Comparison of ENCODE assay signal across 13 mouse cellular contexts in genomic region chr4:127371546-127371945, GRCm38 (mm10). TPM values are rescaled to one million over a fixed set of nuclear protein-coding genes. Genes with fewer than 3 reads are reported as not detected.
A peak's percentile ranks its signal among the peaks of the same experiment; 100 is the strongest.
DNase-seq lines count a peak whose midpoint lies in the region; ATAC-seq lines count a peak whose summit lies in the region.
"Had no signal": no experiment of that assay in that cellular context is flagged by ENCODE, and none has a peak within 500 bp of the region (broad histone marks: within the 10 kb centered on the region; RNA-seq: fewer than 3 reads in every experiment).

No protein-coding gene starts in this region.

- peak; percentile 46 for DNase-seq in gastrocnemius, postnatal 25 days
- no peak for DNase-seq in gastrocnemius, adult 8-10 months (ENCODE audit: low spot score in 2 of 2)
- peak; percentile 40 for DNase-seq in adrenal gland, postnatal 10 days
- DNase-seq in heart, postnatal 10 days = peak; percentile 68 to 69
- DNase-seq in skeletal muscle tissue, adult 2 months (ENCODE audit: low read depth, low spot score) = peak; percentile 32
- DNase-seq in spleen, postnatal 14 days (ENCODE audit: low spot score in 2 of 2) = no peak
- DNase-seq in embryo, embryonic 10 days (ENCODE audit: low spot score) = no peak
- DNase-seq: kidney, postnatal 10 days; thymus, postnatal 36 days had no signal

- intact Hi-C loops in heart, postnatal 10 days (cut with DNase I) = loop anchor here (10.0 kb wide), 1 partner anchor 1173 kb away; no protein-coding TSS in a partner anchor

- no peak for ATAC-seq in megakaryocyte progenitor cell, adult 5-6 weeks (replicated peaks; ENCODE audit: poor library complexity)
- ATAC-seq: forebrain, embryonic 14.5 days had no signal

RNA-seq across cellular contexts. Expression of gene Gjb5, which starts 13.6 kb away (rescaled TPM):
- under 1 TPM in 1 of 2 experiments, not detected in 1; 0.16 TPM for total RNA-seq in gastrocnemius, postnatal 25 days (2021)
- total RNA-seq in gastrocnemius, adult 8-10 months (2022) = not detected
- under 1 TPM; 0.75 to 0.82 TPM for total RNA-seq in adrenal gland, postnatal 10 days (2021)
- under 1 TPM; 0.53 to 0.55 TPM for total RNA-seq in heart, postnatal 10 days (2021)
- not detected in 2 replicates for total RNA-seq in megakaryocyte progenitor cell, adult 5-6 weeks (2015)
- not detected in 2 replicates for total RNA-seq in megakaryocyte progenitor cell, adult 5-6 weeks (2017)
- total RNA-seq: hematopoietic stem cell, adult 5-6 weeks; left cerebral cortex, postnatal 10 days had no signal

RNA-seq across cellular contexts. Expression of gene Gjb4, which starts 17.7 kb away (rescaled TPM):
- total RNA-seq in gastrocnemius, postnatal 25 days (2021) = not detected
- total RNA-seq in gastrocnemius, adult 8-10 months (2022) = not detected
- not detected for total RNA-seq in adrenal gland, postnatal 10 days (2021)
- total RNA-seq in heart, postnatal 10 days (2021) = not detected
- total RNA-seq in megakaryocyte progenitor cell, adult 5-6 weeks (2015) = not detected in 2 replicates
- not detected in 2 replicates for total RNA-seq in megakaryocyte progenitor cell, adult 5-6 weeks (2017)
- total RNA-seq: hematopoietic stem cell, adult 5-6 weeks; left cerebral cortex, postnatal 10 days had no signal

RNA-seq across cellular contexts. Expression of gene Gjb3, which starts 40.9 kb away (rescaled TPM):
- total RNA-seq in gastrocnemius, postnatal 25 days (2021) = not detected
- not detected for total RNA-seq in gastrocnemius, adult 8-10 months (2022)
- under 1 TPM; 0.27 to 0.42 TPM for total RNA-seq in adrenal gland, postnatal 10 days (2021)
- under 1 TPM; 0.22 to 0.37 TPM for total RNA-seq in heart, postnatal 10 days (2021)
- 0.59 and 2.3 TPM in 2 replicates for total RNA-seq in megakaryocyte progenitor cell, adult 5-6 weeks (2015)
- 0.74 and 3.0 TPM in 2 replicates for total RNA-seq in megakaryocyte progenitor cell, adult 5-6 weeks (2017)

RNA-seq across cellular contexts. Expression of gene Gja4, which starts 57.7 kb away (rescaled TPM):
- total RNA-seq in gastrocnemius, postnatal 25 days (2021) = 1 to 10 TPM; 4.1 to 6.7 TPM
- total RNA-seq in gastrocnemius, adult 8-10 months (2022) = 1 to 10 TPM; 1.8 to 4.2 (median 2.3) TPM
- total RNA-seq in adrenal gland, postnatal 10 days (2021) = 10 to 100 TPM; 13.3 to 15.4 TPM
- total RNA-seq in heart, postnatal 10 days (2021) = 10 to 100 TPM; 28.2 to 30.2 TPM
- total RNA-seq in megakaryocyte progenitor cell, adult 5-6 weeks (2015) = not detected in 2 replicates
- total RNA-seq in megakaryocyte progenitor cell, adult 5-6 weeks (2017) = not detected in 2 replicates
- total RNA-seq: hematopoietic stem cell, adult 5-6 weeks had no signal

Comparison
In these comparisons a context has a peak if more than half of its experiments do, and no peak if none do; other contexts are left out.
1. DNase-seq: peak in gastrocnemius, postnatal 25 days (single experiment), adrenal gland, postnatal 10 days (single experiment), heart, postnatal 10 days (2 of 2) and skeletal muscle tissue, adult 2 months (single experiment); none in gastrocnemius, adult 8-10 months (0 of 2), spleen, postnatal 14 days (0 of 2) and embryo, embryonic 10 days (single experiment).